Mouse (Mus musculus) neural tube, embryonic 12.5 days (tissue): ENCODE results near the gene Actg1. TPM values are rescaled to one million over a fixed set of nuclear protein-coding genes. Genes with fewer than 3 reads are reported as not detected.

Source experiments
- ATAC-seq: fragments of 200-750 bp; cut with Nextera tagmentation; 2 replicates; pipeline ENCODE4 v1.8.0; 2017; ENCODE audit warnings: low read depth, mild to moderate bottlenecking, moderate TSS enrichment, moderate library complexity; ENCODE audit not compliant: low FRiP score
- H3K27ac ChIP-seq: fragments of 300-500 bp; sonication (generic); 2 replicates; pipeline ENCODE4 v1.5.1; 2016
- H3K27me3 ChIP-seq: fragments of 300-500 bp; sonication (generic); replicated peaks from 2 replicates; pipeline ENCODE4 v1.6.1; 2016; ENCODE audit warnings: mild to moderate bottlenecking
- H3K36me3 ChIP-seq: fragments of 300-500 bp; sonication (generic); 2 replicates; pipeline ENCODE4 v1.6.1; 2016; ENCODE audit warnings: mild to moderate bottlenecking
- H3K4me1 ChIP-seq: fragments of 300-500 bp; sonication (generic); 2 replicates; pipeline ENCODE4 v1.6.1; 2016
- H3K4me2 ChIP-seq: fragments of 300-500 bp; sonication (generic); replicated peaks from 2 replicates; pipeline ENCODE4 v1.6.1; 2016; ENCODE audit warnings: mild to moderate bottlenecking
- H3K4me3 ChIP-seq: fragments of 300-500 bp; sonication (generic); 2 replicates; pipeline ENCODE4 v1.5.1; 2016
- H3K9ac ChIP-seq: fragments of 300-500 bp; sonication (generic); 2 replicates; pipeline ENCODE4 v1.6.1; 2016; ENCODE audit warnings: mild to moderate bottlenecking
- H3K9me3 ChIP-seq: fragments of 300-500 bp; sonication (generic); 2 replicates; pipeline ENCODE4 v1.6.1; 2016; ENCODE audit warnings: mild to moderate bottlenecking
- WGBS: fragments of 180-500 bp; shearing (Covaris S2); methylation state at CpG from one replicate; pipeline ENCODE4 v1.1.7; 2016; 5-methylcytosine and 5-hydroxymethylcytosine counted together
- microRNA-seq: library from miRNA; unstranded; fragments of <30 nt; microRNA quantifications from one replicate; pipeline ENCODE4, GENCODE M21; 2017
- polyA plus RNA-seq: library from polyadenylated mRNA; unstranded; fragments of >200 nt; fragmentation: Nextera tagmentation; extraction: Ambion mirVana; gene quantifications from 2 replicates; pipeline ENCODE4 v1.2.1, GENCODE M21; 2016

Gene Actg1
- polyA plus RNA-seq, 1 experiment from 2014 or later = 3,681 TPM

DNA sequence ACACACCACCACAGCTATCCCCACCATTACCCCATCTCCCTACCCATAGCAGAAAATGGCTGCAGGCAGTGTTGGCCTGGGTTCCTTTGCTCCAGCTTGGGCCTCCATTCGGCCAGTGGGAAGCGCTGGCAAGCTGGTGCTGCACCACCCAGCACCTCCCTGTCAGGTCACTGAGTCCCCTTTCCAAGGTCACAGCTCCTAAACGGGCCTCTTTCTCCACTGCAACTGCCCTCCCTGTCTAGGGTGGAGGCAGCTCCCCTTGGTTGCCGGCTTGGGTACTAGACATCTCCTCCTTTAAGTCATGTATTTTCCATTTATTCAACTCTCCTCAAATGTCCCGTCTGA lies 44.0 kb downstream of the Actg1 start:
- WGBS = 25% methylated on average over 5 of the region's 5 CpGs
- 0 out of 2 replicates have a peak, but pooled peaks have one; percentile 0 for ATAC-seq
- Histone ChIP-seq H3K36me3 (no peaks in the 10 kb centered on the region), H3K27ac (peak overlapping the region; percentile 38; the same call in 1 of the 2 replicates), H3K4me2 (peak overlapping the region; percentile 68), H3K27me3 (peaks cover 17% of the 10 kb centered on the region), H3K9me3 (no peaks in the 10 kb centered on the region), H3K9ac (no peak overlapping the region), H3K4me1 (peaks cover 40% of the 10 kb centered on the region), H3K4me3 (no peak overlapping the region)

DNA sequence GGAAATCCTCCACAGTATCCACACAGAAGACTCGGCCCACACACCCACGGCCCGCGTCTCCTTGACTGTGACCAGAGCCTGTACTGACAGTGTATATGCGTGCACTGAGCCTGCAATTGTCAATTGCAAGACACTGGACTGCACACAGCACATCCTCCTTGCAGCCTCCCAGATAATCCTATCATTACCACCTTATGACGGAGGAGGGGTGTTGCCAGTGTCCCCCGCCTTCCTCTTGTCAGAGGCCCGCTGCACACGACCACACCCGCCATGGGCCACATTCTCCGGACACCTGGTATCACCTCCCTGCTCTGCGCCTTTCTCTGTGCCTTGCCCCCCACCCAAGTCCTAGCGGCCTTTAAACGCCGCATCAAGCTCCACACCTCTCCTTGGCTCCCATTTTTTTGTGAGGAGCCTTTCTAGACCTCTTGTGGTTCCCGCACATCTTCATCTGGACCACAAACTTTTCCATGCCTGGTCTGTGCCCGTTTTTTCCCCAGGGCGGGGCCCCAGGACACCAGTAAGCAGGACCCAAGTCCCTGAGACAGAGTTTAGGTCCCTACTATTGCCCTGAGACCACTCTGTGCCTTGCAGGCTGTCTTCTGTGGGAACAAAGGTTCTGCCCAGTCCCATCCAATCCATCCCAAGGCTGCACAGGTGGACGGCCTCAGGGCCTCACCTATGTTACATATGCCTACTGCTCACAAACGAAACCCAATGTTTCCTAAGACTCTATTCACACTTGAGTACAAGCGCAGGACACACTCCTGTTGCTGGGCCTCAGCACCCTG lies 44.6 kb downstream of the Actg1 start:
- no peak overlapping the region for H3K27ac ChIP-seq
- no peak overlapping the region for H3K4me3 ChIP-seq
- ATAC-seq = no peak
- no peak overlapping the region for H3K9ac ChIP-seq
- no peaks in the 10 kb centered on the region for H3K9me3 ChIP-seq
- no peaks in the 10 kb centered on the region for H3K36me3 ChIP-seq
- H3K4me1 ChIP-seq = peaks cover 40% of the 10 kb centered on the region
- peaks cover 12% of the 10 kb centered on the region for H3K27me3 ChIP-seq
- H3K4me2 ChIP-seq = peak overlapping the region; percentile 68; the same call in 1 of the 2 replicates
- WGBS = 89% methylated on average over 21 of the region's 21 CpGs

DNA sequence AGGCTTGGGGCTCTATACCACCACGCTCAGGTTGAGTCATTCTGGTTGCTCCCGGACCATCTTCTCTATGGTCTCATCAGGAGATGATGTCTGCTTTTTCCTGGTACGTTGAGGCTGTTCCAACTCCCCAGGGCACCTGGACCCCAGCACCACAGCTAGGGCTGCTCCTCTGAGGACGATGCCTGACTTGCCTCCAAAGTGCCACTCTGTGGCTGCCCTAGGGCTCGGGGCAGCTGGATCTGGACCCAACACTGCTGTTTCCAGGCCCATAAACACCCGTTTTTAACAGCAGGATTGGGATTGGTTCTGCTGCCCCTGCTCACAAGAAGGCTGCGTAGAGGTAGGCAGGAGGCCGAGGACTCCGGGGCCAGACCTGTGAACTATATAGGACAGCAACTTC lies 45.2 kb downstream of the Actg1 start:
- no peak for ATAC-seq
- Histone ChIP-seq H3K4me1 (peaks cover 40% of the 10 kb centered on the region), H3K27ac (no peak overlapping the region), H3K9ac (0 out of 2 replicates have a peak overlapping the region, but pooled peaks have one; percentile 35), H3K4me2 (no peak overlapping the region; the same call in 1 of the 2 replicates), H3K4me3 (no peak overlapping the region), H3K36me3 (no peaks in the 10 kb centered on the region), H3K9me3 (no peaks in the 10 kb centered on the region), H3K27me3 (peaks cover 9% of the 10 kb centered on the region)
- WGBS = 78% methylated on average over 9 of the region's 9 CpGs

DNA sequence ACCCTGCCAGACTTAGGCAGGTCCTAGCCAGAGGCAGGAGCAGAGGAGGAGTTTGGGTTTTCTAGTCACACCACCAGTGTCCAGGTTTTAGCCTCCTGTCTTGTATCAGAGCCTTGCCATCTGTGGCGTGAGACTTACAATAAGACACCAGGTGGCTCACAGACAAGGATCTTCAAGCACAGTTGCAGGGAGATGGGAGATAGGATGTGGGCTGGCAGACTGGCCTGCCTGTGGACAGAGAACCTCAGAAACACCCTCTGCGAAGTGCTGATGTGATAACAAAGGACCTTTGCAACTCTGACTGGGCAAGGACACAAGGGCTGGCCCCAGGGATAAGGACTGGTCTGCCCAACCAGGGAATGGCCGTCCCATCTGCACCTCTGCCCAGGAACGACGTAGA lies 48.9 kb downstream of the Actg1 start:
- no peak overlapping the region for H3K9ac ChIP-seq
- H3K9me3 ChIP-seq = no peaks in the 10 kb centered on the region
- H3K4me1 ChIP-seq = peaks cover 44% of the 10 kb centered on the region
- H3K4me3 ChIP-seq = no peak overlapping the region
- no peaks in the 10 kb centered on the region for H3K27me3 ChIP-seq
- H3K27ac ChIP-seq = no peak overlapping the region
- H3K36me3 ChIP-seq = no peaks in the 10 kb centered on the region
- 63% methylated on average over 5 of the region's 5 CpGs for WGBS
- no peak overlapping the region for H3K4me2 ChIP-seq
- no peak for ATAC-seq

DNA sequence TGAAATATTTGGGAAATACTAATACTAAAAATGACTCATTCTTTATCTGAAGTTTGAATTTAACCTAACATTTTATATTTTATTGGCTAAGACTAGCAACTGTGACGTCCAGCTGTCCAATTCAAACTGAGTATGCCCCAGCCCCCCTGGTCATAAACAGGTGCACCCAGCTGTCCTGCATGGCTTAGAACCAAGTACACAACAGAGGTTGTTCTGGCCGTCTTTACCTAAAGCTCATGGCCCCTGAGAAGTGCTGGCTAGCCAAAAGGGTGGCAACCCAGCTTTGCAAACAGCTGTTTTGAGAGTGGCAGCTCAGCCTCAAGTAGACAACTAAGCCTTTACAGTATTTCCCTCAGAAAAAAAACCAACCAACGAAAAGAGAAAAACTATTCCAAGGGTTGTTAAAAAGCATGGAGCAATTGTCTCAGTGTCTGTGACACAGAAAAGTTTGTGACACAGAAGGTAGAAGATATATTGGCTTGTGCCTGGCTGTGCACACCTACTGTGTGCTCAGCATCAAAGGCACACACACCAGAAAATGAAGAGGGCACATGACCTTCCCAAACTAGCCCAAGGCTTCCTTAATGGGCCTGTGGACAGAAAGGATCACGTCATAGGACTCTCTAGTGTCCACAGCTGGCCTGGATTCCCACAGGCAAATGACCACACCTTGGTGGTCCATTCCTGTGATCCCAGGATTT lies 49.8 kb downstream of the Actg1 start:
- no peak overlapping the region for H3K4me2 ChIP-seq
- 82% methylated on average over 4 of the region's 4 CpGs for WGBS
- H3K9me3 ChIP-seq = no peaks in the 10 kb centered on the region
- H3K27ac ChIP-seq = no peak overlapping the region
- H3K4me3 ChIP-seq = no peak overlapping the region
- no peaks in the 10 kb centered on the region for H3K27me3 ChIP-seq
- H3K36me3 ChIP-seq = no peaks in the 10 kb centered on the region
- ATAC-seq = no peak
- H3K9ac ChIP-seq = no peak overlapping the region
- peaks cover 46% of the 10 kb centered on the region for H3K4me1 ChIP-seq

DNA sequence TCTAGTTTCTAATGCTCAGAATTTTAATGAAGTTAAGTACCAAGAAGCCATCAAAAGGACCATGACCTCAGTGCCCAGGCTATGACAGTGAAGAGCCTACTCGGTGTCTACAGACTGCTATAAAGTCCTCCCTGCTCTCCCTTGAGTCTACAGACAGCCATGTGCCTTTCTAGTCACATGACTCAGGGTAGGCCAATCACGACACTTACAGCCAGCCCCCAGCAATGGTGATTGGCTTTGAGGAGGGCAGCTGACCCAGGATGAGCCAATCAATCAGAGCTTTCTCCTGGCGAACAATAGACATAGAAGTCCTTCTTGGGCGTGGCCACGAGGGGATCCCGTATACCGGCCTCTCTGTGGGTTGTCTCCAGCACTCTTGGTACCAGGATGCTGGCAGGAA lies 50.6 kb downstream of the Actg1 start:
- no peaks in the 10 kb centered on the region for H3K9me3 ChIP-seq
- H3K27me3 ChIP-seq = no peaks in the 10 kb centered on the region
- H3K4me1 ChIP-seq = peaks cover 46% of the 10 kb centered on the region
- no peak overlapping the region for H3K27ac ChIP-seq
- 65% methylated on average over 7 of the region's 7 CpGs for WGBS
- H3K9ac ChIP-seq = no peak overlapping the region
- no peak overlapping the region for H3K4me3 ChIP-seq
- no peaks in the 10 kb centered on the region; the same call in 1 of the 2 replicates for H3K36me3 ChIP-seq
- no peak overlapping the region for H3K4me2 ChIP-seq
- ATAC-seq = no peak

DNA sequence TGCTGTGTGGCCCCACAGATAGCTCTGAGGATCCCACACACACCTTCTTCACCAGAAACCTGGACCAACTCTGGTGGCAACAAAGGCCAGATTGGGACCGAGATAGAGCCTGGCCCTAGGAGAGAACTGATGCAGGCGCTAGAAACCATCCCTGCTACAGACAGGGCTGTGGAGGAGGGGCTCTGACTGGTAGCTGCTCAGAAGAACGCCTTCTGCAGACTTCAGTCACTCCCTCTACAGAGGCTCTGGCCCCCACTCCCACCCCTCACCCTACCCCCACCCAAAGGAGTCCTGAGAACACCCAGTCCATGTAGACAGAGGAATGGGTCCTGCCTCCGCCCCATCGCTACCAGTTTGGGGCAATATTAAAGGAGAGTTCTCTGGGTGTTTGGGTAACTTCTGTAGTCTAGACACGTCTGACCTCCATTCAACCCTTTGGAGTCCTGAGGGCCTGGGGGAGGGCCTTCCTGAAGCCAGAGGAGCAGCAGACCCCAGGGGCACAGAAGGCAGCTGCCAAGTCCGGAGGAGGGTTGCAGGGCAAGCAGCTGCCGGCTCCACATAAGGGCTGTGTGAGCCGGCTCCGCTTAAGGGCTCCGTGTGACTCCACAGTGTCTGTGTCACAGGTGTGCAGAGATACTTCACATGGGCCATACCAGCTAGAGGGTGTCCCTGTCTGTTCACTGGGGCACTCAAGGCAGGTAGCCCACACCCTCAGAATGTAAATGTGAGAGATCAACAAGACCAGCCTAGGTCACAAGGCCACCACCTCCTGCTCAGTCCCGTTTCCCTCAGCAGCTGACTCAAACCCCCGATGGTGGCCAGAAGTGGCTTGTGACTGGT lies 51.8 kb downstream of the Actg1 start:
- Histone ChIP-seq H3K9me3 (no peaks in the 10 kb centered on the region), H3K36me3 (no peaks in the 10 kb centered on the region; the same call in none of the 2 replicates), H3K4me3 (no peak overlapping the region), H3K27me3 (no peaks in the 10 kb centered on the region), H3K4me2 (peak overlapping the region; percentile 24), H3K9ac (no peak overlapping the region), H3K27ac (0 out of 2 replicates have a peak overlapping the region, but pooled peaks have one; percentile 37), H3K4me1 (peaks cover 48% of the 10 kb centered on the region)
- 28% methylated on average over 13 of the region's 13 CpGs for WGBS
- ATAC-seq = peak; percentile 57

Small RNA genes lying within 50 kb of the gene (microRNA-seq; reads per million reads assigned to microRNA genes)
- gene Gm23419 = not detected
- 2.6 reads per million, percentile 6 among the genes with 10 or more reads in this experiment for gene Mir6935

Other genes starting within 250 kb of the Actg1 start
- 24.1 and 24.5 TPM in 2 replicates for gene Tepsin, start 249.8 kb downstream of the Actg1 start, polyA plus RNA-seq
- gene Ndufaf8, start 249.6 kb downstream of the Actg1 start, polyA plus RNA-seq = 48.9 and 56.4 TPM in 2 replicates
- gene Slc38a10, start 197.2 kb downstream of the Actg1 start, polyA plus RNA-seq = 119 and 121 TPM in 2 replicates
- 21.6 and 22.8 TPM in 2 replicates for gene Bahcc1, start 115.6 kb downstream of the Actg1 start, polyA plus RNA-seq
- gene Fscn2, start 13.0 kb upstream of the Actg1 start, polyA plus RNA-seq = 1.1 and 1.6 TPM in 2 replicates
- gene Faap100, start 30.2 kb upstream of the Actg1 start, polyA plus RNA-seq = 51.0 and 53.4 TPM in 2 replicates
- 47.2 and 54.6 TPM in 2 replicates for gene Nploc4, start 89.2 kb upstream of the Actg1 start, polyA plus RNA-seq
- 0.15 TPM in 1 of 2 replicates, not detected in the other for gene Tspan10, start 94.1 kb upstream of the Actg1 start, polyA plus RNA-seq
- gene Pde6g, start 105.0 kb upstream of the Actg1 start, polyA plus RNA-seq = 0.27 and 0.32 TPM in 2 replicates
- 12.5 and 13.8 TPM in 2 replicates for gene Oxld1, start 109.5 kb upstream of the Actg1 start, polyA plus RNA-seq
- 30.9 and 34.7 TPM in 2 replicates for gene Ccdc137, start 109.6 kb upstream of the Actg1 start, polyA plus RNA-seq
- 63.6 and 64.5 TPM in 2 replicates for gene Arl16, start 119.1 kb upstream of the Actg1 start, polyA plus RNA-seq
- 116 and 117 TPM in 2 replicates for gene Mrpl12, start 136.1 kb upstream of the Actg1 start, polyA plus RNA-seq
- 37.9 TPM in 2 replicates for gene Slc25a10, start 143.3 kb upstream of the Actg1 start, polyA plus RNA-seq
- 0.13 and 0.22 TPM in 2 replicates for gene Gcgr, start 182.2 kb upstream of the Actg1 start, polyA plus RNA-seq
- gene Mcrip1, start 201.2 kb upstream of the Actg1 start, polyA plus RNA-seq = 234 and 239 TPM in 2 replicates
- gene Ppp1r27, start 202.6 kb upstream of the Actg1 start, polyA plus RNA-seq = not detected in 2 replicates
- gene P4hb, start 224.7 kb upstream of the Actg1 start, polyA plus RNA-seq = 425 and 451 TPM in 2 replicates
- gene Arhgdia, start 233.1 kb upstream of the Actg1 start, polyA plus RNA-seq = 582 and 606 TPM in 2 replicates
- 509 and 592 TPM in 2 replicates for gene Alyref, start 249.8 kb upstream of the Actg1 start, polyA plus RNA-seq
- gene Anapc11, start 249.9 kb upstream of the Actg1 start, polyA plus RNA-seq = 162 and 172 TPM in 2 replicates